Mouse (Mus musculus) liver, postnatal 0 days (tissue): ENCODE measurements around the gene Ciz1. TPM values are rescaled to one million over a fixed set of nuclear protein-coding genes. Genes with fewer than 3 reads are reported as not detected.
A peak's percentile ranks its signal among the peaks of the same experiment; 100 is the strongest.

ENCODE experiments used
- ATAC-seq: fragments of 200-750 bp; cut with Nextera tagmentation; 2 replicates; pipeline ENCODE4 v1.8.0; 2017; ENCODE audit warnings: mild to moderate bottlenecking, moderate library complexity
- DNase-seq: peaks from one replicate; pipeline ENCODE4 v3.0.0-alpha.2; 2016
- H3K27ac ChIP-seq: fragments of 300-500 bp; sonication (generic); 2 replicates; pipeline ENCODE4 v1.5.1; 2014; ENCODE audit warnings: antibody characterized with exemption, moderate library complexity, mild to moderate bottlenecking, low read depth
- H3K27me3 ChIP-seq: fragments of 300-500 bp; sonication (generic); 2 replicates; pipeline ENCODE4 v1.6.1; 2014; ENCODE audit warnings: low read length, control low read depth, mixed read lengths; ENCODE audit not compliant: insufficient read depth
- H3K36me3 ChIP-seq: fragments of 300-500 bp; sonication (generic); replicated peaks from 2 replicates; pipeline ENCODE4 v1.6.1; 2014; ENCODE audit warnings: mild to moderate bottlenecking, control low read depth, low read length, moderate library complexity, mixed read lengths; ENCODE audit not compliant: insufficient read depth
- H3K4me1 ChIP-seq: fragments of 300-500 bp; sonication (generic); 2 replicates; pipeline ENCODE4 v1.6.1; 2014; ENCODE audit warnings: antibody characterized with exemption, mild to moderate bottlenecking, control low read depth; ENCODE audit not compliant: insufficient read depth
- H3K4me2 ChIP-seq: fragments of 300-500 bp; sonication (generic); 2 replicates; pipeline ENCODE4 v1.6.1; 2014; ENCODE audit warnings: low read depth, mild to moderate bottlenecking, low read length, moderate library complexity, mixed read lengths
- H3K4me3 ChIP-seq: fragments of 300-500 bp; sonication (generic); 2 replicates; pipeline ENCODE4 v1.5.1; 2014; ENCODE audit warnings: low read depth, low read length
- H3K9ac ChIP-seq: fragments of 300-500 bp; sonication (generic); replicated peaks from 2 replicates; pipeline ENCODE4 v1.6.1; 2014; ENCODE audit warnings: mild to moderate bottlenecking, moderate library complexity
- H3K9me3 ChIP-seq: fragments of 300-500 bp; sonication (generic); 2 replicates; pipeline ENCODE4 v1.6.1; 2016; ENCODE audit warnings: mild to moderate bottlenecking, control low read depth, low read length, mixed read lengths
- CTCF ChIP-seq: sonication (generic); IDR thresholded peaks from 2 replicates; pipeline ENCODE4 v1.5.1; 2016; ENCODE audit warnings: antibody characterized with exemption, low read depth
- EP300 ChIP-seq: IDR thresholded peaks from 2 replicates; pipeline ENCODE4 v1.6.1; 2016; ENCODE audit warnings: antibody characterized with exemption, low read depth, mild to moderate bottlenecking
- whole genome bisulfite sequencing: fragments of 180-500 bp; shearing (Covaris S2); extraction: QIAGEN DNeasy Blood & Tissue Kit; methylation state at CpG from one replicate; pipeline ENCODE4 v1.1.7; 2014; ENCODE audit not compliant: insufficient replicate concordance; 5-methylcytosine and 5-hydroxymethylcytosine counted together
- polyA plus RNA-seq: library from polyadenylated mRNA; unstranded; fragments of >200 nt; fragmentation: Nextera tagmentation; extraction: Ambion mirVana; gene quantifications from 2 replicates; pipeline ENCODE4 v1.2.1, GENCODE M21; 2015

Ciz1 gene
- polyA plus RNA-seq, 1 experiment from 2014 or later = 9.0 TPM

DNA sequence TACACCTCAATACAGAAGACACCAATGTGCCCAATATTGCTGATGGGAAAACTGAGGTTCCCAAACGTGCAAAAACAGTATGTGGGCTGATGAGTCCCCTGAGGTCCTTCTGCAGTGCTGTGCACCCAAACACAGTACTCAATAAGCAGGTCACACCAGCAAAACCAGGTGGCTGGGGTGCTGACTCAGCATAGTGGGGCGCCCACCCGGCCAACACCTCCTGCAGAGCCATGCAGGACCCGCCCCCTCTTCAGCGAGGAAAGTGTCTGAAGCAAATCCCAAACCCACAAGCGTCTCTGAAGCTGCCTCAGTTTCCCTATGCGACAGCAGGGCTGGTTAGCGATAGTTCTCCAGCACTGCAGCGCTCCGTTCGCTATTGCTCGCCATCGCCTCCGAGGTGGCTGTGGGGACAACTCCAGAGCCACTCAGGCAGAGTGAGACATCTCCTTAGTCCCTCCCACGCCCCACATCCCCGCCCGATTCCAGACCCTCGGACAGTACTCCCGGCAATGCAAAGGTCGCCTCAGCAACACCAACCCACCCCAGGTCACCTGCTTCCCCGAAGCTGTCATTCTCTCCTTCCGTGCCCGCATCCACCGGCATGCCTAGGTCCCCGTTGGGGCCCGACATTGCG is 29.1 kb downstream of the Ciz1 start:
- DNase-seq = peak; percentile 46
- TF ChIP-seq CTCF = no peak
- TF ChIP-seq EP300 = no peak
- H3K9ac ChIP-seq = peak overlapping the region; percentile 68
- peak; percentile 52 for ATAC-seq
- WGBS = under 1% methylated on average over 27 of the region's 27 CpGs
- H3K4me2 ChIP-seq = peak overlapping the region; percentile 97
- H3K4me1 ChIP-seq = peaks cover 19% of the 10 kb centered on the region
- peak overlapping the region; percentile 60 for H3K4me3 ChIP-seq
- no peaks in the 10 kb centered on the region for H3K27me3 ChIP-seq
- H3K27ac ChIP-seq = no peak overlapping the region
- H3K36me3 ChIP-seq = peaks cover 23% of the 10 kb centered on the region
- no peaks in the 10 kb centered on the region for H3K9me3 ChIP-seq

DNA sequence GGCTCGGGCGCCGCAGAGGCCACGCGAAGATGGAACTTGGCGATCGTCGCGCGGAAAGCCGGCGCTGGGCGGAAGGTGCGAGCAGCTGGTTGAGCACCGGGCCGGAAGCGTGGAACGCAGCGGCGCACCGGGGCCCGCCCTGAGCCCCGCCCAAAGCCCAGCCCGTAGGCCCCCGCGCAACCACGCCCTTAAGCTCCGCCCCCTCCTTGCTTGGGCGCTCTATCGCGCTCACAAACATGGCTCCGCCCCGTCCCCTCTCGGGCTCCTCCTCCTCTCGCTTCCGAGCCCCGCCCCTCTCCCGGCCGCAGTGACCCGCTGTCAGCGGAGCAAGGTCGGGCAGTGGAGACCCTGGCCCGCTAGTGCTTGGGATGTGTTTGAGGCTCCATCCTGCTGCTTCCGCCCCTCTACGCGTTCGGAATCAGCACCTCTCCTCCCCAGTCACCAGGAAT is 29.7 kb downstream of the Ciz1 start, which contains the start of gene 1110008P14Rik:
Gene 1110008P14Rik (minus strand): TSS at position 164 of the 449 bp plus-strand sequence.
- peak within 1 kb of the TSS; percentile 60 for H3K4me3 ChIP-seq
- DNase-seq (peak; percentile 98), ATAC-seq (peak; percentile 98)
- under 1% methylated on average over 32 of the region's 47 CpGs for WGBS
- H3K9ac ChIP-seq = peak within 1 kb of the TSS; percentile 68
- peak within 1 kb of the TSS; percentile 97 for H3K4me2 ChIP-seq
- TF ChIP-seq CTCF = no peak
- TF ChIP-seq EP300 = no peak
- no peaks in the 10 kb centered on the region for H3K9me3 ChIP-seq
- no peaks in the 10 kb centered on the region for H3K27me3 ChIP-seq
- H3K27ac ChIP-seq = no peak within 1 kb of the TSS
- peaks cover 17% of the 10 kb centered on the region for H3K36me3 ChIP-seq
- peaks cover 19% of the 10 kb centered on the region for H3K4me1 ChIP-seq

DNA sequence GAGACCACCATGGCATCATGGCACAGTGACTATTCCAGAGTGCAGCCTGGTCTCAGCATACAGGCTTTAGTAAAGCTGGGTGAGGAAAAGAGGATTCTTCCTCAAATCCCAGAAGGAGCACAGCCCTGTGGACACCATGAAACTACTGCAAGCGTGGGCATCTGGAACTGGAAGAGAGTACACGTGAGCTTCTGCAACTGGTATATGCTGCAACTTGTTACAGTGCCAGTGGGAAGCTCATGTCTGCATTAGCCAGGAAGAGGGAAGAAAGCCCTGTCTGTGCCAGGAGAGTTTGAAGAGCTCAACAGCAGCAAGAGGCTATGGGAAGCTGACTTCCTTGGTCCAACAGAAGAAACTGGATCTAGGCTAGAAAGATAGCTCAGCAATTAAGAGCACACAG is 30.6 kb downstream of the Ciz1 start:
- TF ChIP-seq EP300 = no peak
- no peak for TF ChIP-seq CTCF
- Histone ChIP-seq H3K4me2 (0 out of 2 replicates have a peak overlapping the region, but pooled peaks have one; percentile 97), H3K9me3 (no peaks in the 10 kb centered on the region), H3K4me3 (no peak overlapping the region), H3K4me1 (peaks cover 23% of the 10 kb centered on the region), H3K36me3 (peaks cover 10% of the 10 kb centered on the region), H3K27me3 (no peaks in the 10 kb centered on the region), H3K27ac (no peak overlapping the region), H3K9ac (no peak overlapping the region)
- no peak for DNase-seq
- WGBS = 55% methylated on average over 2 of the region's 2 CpGs
- ATAC-seq = no peak

DNA sequence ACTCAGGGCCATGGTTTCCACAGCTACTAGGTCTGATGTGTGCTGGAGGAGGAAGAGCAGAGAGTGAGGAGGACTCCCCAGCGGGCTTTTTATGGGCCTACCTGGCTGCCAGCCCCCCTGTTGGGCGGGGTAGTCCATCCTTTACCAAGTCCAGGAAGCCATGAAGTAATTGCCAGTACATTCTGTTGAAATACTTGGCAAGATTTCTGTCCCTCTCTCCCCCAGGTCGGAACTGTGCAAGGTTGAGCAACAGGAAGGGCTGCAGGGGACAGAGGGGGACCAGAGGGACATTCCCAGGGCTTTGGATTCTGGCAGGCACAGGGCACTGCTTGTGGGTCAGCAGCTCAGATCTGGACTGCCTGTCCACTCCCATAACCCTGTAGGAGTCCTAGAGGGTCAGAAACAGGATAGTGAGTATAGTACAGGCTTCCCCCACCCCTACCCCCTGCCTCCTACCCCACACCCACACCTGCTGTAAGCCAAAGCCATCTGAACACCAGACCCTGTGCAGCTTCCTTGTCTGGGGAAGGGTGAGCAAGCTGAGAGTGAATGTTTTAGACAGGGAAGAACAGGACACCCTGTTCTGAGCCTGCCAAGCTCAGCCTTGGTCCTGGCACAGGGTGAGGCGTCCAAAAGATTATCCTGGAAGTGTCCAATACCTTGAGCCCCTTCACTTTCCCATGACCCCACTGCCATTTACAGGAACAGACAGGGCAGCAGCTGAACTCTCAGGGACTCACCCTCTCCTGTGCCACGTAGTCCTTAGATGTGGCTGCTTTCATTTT is 35.8 kb downstream of the Ciz1 start, which contains the start of gene Lcn2:
Gene Lcn2 (minus strand): TSS at position 547 of the 785 bp plus-strand sequence.
- Histone ChIP-seq H3K27me3 (no peaks in the 10 kb centered on the region), H3K27ac (peak within 1 kb of the TSS; percentile 86), H3K9ac (peak within 1 kb of the TSS; percentile 59), H3K4me2 (peak within 1 kb of the TSS; percentile 36; the same call in 1 of the 2 replicates), H3K9me3 (no peaks in the 10 kb centered on the region), H3K4me3 (peak within 1 kb of the TSS; percentile 40), H3K36me3 (peaks cover 2% of the 10 kb centered on the region; the same call in 1 of the 2 replicates), H3K4me1 (peaks cover 26% of the 10 kb centered on the region)
- 60% methylated on average over 5 of the region's 5 CpGs for WGBS
- TF ChIP-seq CTCF = no peak
- peak; percentile 69; the same call in 1 of the 2 replicates for TF ChIP-seq EP300
- peak; percentile 66 for DNase-seq
- peak; percentile 85 for ATAC-seq

DNA sequence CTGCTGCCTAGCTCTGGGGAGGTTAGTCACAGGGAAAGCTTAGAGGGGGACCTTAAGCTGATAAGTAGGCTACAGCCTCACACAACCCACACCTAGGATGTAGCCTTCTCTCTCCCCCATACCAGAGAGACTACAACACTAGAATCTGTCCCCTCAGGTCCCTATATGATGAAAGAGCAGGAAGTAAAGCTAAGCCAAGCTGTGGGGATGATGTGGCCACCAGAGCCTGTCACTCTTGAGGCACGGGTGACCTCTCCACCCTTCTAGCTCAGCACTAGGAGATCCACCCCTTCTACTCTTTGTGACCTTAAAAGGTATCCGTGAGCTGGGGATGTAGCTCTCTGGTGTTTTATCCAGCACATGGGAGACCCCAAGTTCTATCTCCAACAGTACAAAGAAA is 37.0 kb downstream of the Ciz1 start:
- Histone ChIP-seq H3K4me1 (peaks cover 26% of the 10 kb centered on the region), H3K4me3 (no peak overlapping the region), H3K27me3 (no peaks in the 10 kb centered on the region), H3K36me3 (peaks cover 2% of the 10 kb centered on the region; the same call in 1 of the 2 replicates), H3K27ac (peak overlapping the region; percentile 86), H3K9me3 (no peaks in the 10 kb centered on the region), H3K4me2 (peak overlapping the region; percentile 36; the same call in 1 of the 2 replicates), H3K9ac (peak overlapping the region; percentile 26; the same call in 1 of the 2 replicates)
- 52% methylated on average over 2 of the region's 2 CpGs for WGBS
- ATAC-seq = peak; percentile 35
- TF ChIP-seq EP300 (no peak), CTCF (no peak)
- no peak for DNase-seq

DNA sequence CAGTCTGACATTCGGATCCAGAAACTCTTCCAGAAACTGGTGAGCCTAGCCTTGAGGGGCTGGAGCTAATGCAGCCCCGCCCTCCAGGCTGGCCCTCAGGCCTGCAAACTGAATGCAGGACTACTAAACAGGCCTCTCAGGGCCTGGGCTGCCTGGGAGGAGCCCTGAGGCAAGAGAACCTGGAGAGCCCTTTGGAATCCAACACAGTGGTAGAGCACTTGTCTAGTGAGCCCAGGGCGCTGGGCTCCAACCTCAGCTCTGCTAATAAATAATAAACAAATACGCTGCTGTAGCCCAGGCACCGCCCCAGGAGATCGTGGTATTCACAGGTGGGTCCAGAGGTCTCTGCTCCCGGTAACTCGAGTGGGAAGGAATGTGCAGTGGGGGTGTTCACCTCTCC is 38.7 kb downstream of the Ciz1 start:
- no peak for TF ChIP-seq CTCF
- TF ChIP-seq EP300 = no peak
- ATAC-seq (no peak), DNase-seq (no peak)
- WGBS = 78% methylated on average over 8 of the region's 8 CpGs
- H3K4me1 ChIP-seq = peaks cover 32% of the 10 kb centered on the region
- no peak overlapping the region for H3K4me2 ChIP-seq
- no peaks in the 10 kb centered on the region for H3K27me3 ChIP-seq
- no peaks in the 10 kb centered on the region for H3K36me3 ChIP-seq
- H3K9me3 ChIP-seq = no peaks in the 10 kb centered on the region
- H3K9ac ChIP-seq = 0 out of 2 replicates have a peak overlapping the region, but pooled peaks have one; percentile 5
- H3K4me3 ChIP-seq = no peak overlapping the region
- H3K27ac ChIP-seq = no peak overlapping the region
